Mouse (Mus musculus) CH12F3 (cell line): Measurements from ENCODE around the gene Xirp1.

ENCODE experiments used
- in situ Hi-C: fragments of 300-500 bp; cut with MboI; formaldehyde crosslinking; loops from 2 replicates; pipeline ENCODE4 v1.14.3; 2020; ENCODE audit warnings: low sequenced_read_pairs

Gene Xirp1

GRCm38 (mm10) chr9:119991310-119991709, 32.1 kb downstream of the Xirp1 start:
- in situ Hi-C loops = no loop called here

- in situ Hi-C loops = no loop called here
Measured at GRCm38 (mm10) chr9:119988304-119988703, 35.1 kb downstream of the Xirp1 start.

GRCm38 (mm10) chr9:119985881-119986574, 37.4 kb downstream of the Xirp1 start:
- in situ Hi-C loops = no loop called here

- in situ Hi-C loops = no loop called here
Measured at GRCm38 (mm10) chr9:119984536-119985011, 38.8 kb downstream of the Xirp1 start, which contains the start of gene Csrnp1. Gene Csrnp1 (minus strand): TSS chr9:119984658.

- in situ Hi-C loops = no loop called here
Measured at GRCm38 (mm10) chr9:119983585-119984535, 39.5 kb downstream of the Xirp1 start.

GRCm38 (mm10) chr9:119982956-119983551, 40.3 kb downstream of the Xirp1 start:
- in situ Hi-C loops = no loop called here

GRCm38 (mm10) chr9:119982241-119982811, 41.1 kb downstream of the Xirp1 start:
- in situ Hi-C loops = no loop called here

- in situ Hi-C loops = no loop called here
Measured at GRCm38 (mm10) chr9:119981183-119982179, 41.9 kb downstream of the Xirp1 start.

- in situ Hi-C loops = no loop called here
Measured at GRCm38 (mm10) chr9:119980770-119981182, 42.6 kb downstream of the Xirp1 start.

- in situ Hi-C loops = no loop called here
Measured at GRCm38 (mm10) chr9:119979749-119980148, 43.6 kb downstream of the Xirp1 start.

- in situ Hi-C loops = no loop called here
Measured at GRCm38 (mm10) chr9:119978811-119979441, 44.5 kb downstream of the Xirp1 start.

GRCm38 (mm10) chr9:119978151-119978810, 45.1 kb downstream of the Xirp1 start:
- in situ Hi-C loops = no loop called here

GRCm38 (mm10) chr9:119977557-119978060, 45.8 kb downstream of the Xirp1 start:
- in situ Hi-C loops = no loop called here

GRCm38 (mm10) chr9:119976704-119977556, 46.5 kb downstream of the Xirp1 start:
- in situ Hi-C loops = no loop called here

- in situ Hi-C loops = no loop called here
Measured at GRCm38 (mm10) chr9:119975286-119975685, 48.1 kb downstream of the Xirp1 start.

GRCm38 (mm10) chr9:119974609-119975008, 48.8 kb downstream of the Xirp1 start:
- in situ Hi-C loops = no loop called here

- in situ Hi-C loops = no loop called here
Measured at GRCm38 (mm10) chr9:119973869-119974520, 49.4 kb downstream of the Xirp1 start.
